Comparison of ENCODE assay signal across 7 mouse cellular contexts in the genomic region with DNA sequence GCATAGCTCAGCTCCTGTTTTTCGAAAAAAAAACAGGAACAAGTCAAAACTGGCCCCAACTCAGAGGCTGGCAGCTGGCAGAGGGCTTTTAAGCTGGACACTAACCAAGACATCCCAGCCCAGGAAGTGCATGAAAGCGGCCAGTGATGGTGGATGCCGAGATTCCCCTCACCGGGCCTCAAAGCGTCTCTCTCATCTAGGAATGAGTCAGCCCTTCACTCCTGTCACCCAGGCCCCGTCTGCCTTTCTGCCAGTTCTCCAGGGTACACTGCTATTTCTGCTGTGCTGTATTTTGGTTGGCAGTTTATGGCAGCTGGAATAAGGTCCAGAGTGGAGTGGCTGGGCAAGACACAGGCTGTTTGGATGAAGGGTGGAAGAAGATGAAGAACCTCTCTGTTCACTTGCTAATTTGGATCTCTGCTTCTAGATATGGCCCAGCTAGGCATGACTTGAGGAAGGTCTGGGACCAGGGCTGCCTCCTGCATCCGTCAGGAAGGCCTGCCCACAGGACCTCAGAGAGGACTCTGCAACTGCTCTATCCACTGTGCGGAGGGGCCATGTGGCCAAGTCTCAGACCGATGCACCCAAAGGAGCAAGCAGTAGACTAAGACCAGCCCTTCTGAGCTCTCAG. TPM values are rescaled to one million over a fixed set of nuclear protein-coding genes. Genes with fewer than 3 reads are reported as not detected.
DNase-seq lines count a peak whose midpoint lies in the region; ATAC-seq lines count a peak whose summit lies in the region.

No protein-coding gene starts in this region.

- peaks cover 24% of the 10 kb centered on the region for H3K4me1 ChIP-seq in hindbrain, embryonic 12.5 days
- peaks cover 30% of the 10 kb centered on the region for H3K4me1 ChIP-seq in limb, embryonic 10.5 days

- 57% methylated on average over 9 of the region's 9 CpGs for WGBS in hindbrain, embryonic 12.5 days
- 62% methylated on average over 9 of the region's 9 CpGs for WGBS in limb, embryonic 10.5 days

- no peak overlapping the region for H3K9ac ChIP-seq in hindbrain, embryonic 12.5 days

- H3K4me3 ChIP-seq in hindbrain, embryonic 12.5 days, result no peak overlapping the region
- 0 out of 2 replicates have a peak overlapping the region, but pooled peaks have one; percentile 29 for H3K4me3 ChIP-seq in limb, embryonic 10.5 days

- H3K4me2 ChIP-seq in hindbrain, embryonic 12.5 days (replicated peaks), result no peak overlapping the region

- no peaks in the 10 kb centered on the region for H3K27me3 ChIP-seq in hindbrain, embryonic 12.5 days
- H3K27me3 ChIP-seq in limb, embryonic 10.5 days (ENCODE audit: low read depth, poor library complexity, severe bottlenecking), result no peaks in the 10 kb centered on the region

- H3K36me3 ChIP-seq in hindbrain, embryonic 12.5 days, result no peaks in the 10 kb centered on the region
- no peaks in the 10 kb centered on the region for H3K36me3 ChIP-seq in limb, embryonic 10.5 days

- H3K27ac ChIP-seq in hindbrain, embryonic 12.5 days, result peak overlapping the region; percentile 68
- H3K27ac ChIP-seq in limb, embryonic 10.5 days, result peak overlapping the region; percentile 85

- H3K9me3 ChIP-seq in hindbrain, embryonic 12.5 days (replicated peaks), result no peaks in the 10 kb centered on the region
- no peaks in the 10 kb centered on the region for H3K9me3 ChIP-seq in limb, embryonic 10.5 days (replicated peaks)

- ATAC-seq in hindbrain, embryonic 12.5 days (ENCODE audit: low FRiP score), result no peak

- DNase-seq in urinary bladder, postnatal 4 days (ENCODE audit: low spot score in 2 of 2), result peak; percentile 56 to 66
- no peak for DNase-seq in urinary bladder, adult 2 months (ENCODE audit: low spot score)
- DNase-seq in gastrocnemius, adult 18-20 months (ENCODE audit: low spot score), result peak; percentile 40
- no peak for DNase-seq in limb, embryonic 10.5 days (ENCODE audit: low spot score)
- DNase-seq in right cerebral cortex, adult 2 months (ENCODE audit: low spot score in 2 of 2), result peak; percentile 18 to 22
- DNase-seq in spleen, adult 12 weeks (ENCODE audit: low spot score), result no peak

RNA-seq across cellular contexts. Expression of gene A4galt, which starts 27.3 kb away (rescaled TPM):
- polyA plus RNA-seq in urinary bladder, adult 2 months (2012; rRNA removed), result 98.2 and 126 TPM in 2 replicates
- total RNA-seq in gastrocnemius, adult 18-20 months (2021), result 1 to 10 TPM; 3.0 to 3.3 TPM
- 2.0 and 2.2 TPM in 2 replicates for polyA plus RNA-seq in hindbrain, embryonic 12.5 days (2016; fragmentation: Nextera tagmentation; extraction: Ambion mirVana)
- polyA plus RNA-seq in limb, embryonic 10.5 days (2016; fragmentation: Nextera tagmentation; extraction: Ambion mirVana), result not detected in 2 replicates

RNA-seq across cellular contexts. Expression of gene Cyb5r3, which starts 51.9 kb away (rescaled TPM):
- 131 and 197 TPM in 2 replicates for polyA plus RNA-seq in urinary bladder, adult 2 months (2012; rRNA removed)
- total RNA-seq in gastrocnemius, adult 18-20 months (2021), result 10 to 100 TPM; 40.3 to 50.1 TPM
- 148 and 154 TPM in 2 replicates for polyA plus RNA-seq in hindbrain, embryonic 12.5 days (2016; fragmentation: Nextera tagmentation; extraction: Ambion mirVana)
- 163 and 174 TPM in 2 replicates for polyA plus RNA-seq in limb, embryonic 10.5 days (2016; fragmentation: Nextera tagmentation; extraction: Ambion mirVana)

Comparison
In these comparisons a context has a peak if more than half of its experiments do, and no peak if none do; other contexts are left out.
1. DNase-seq: peak in urinary bladder, postnatal 4 days (2 of 2), gastrocnemius, adult 18-20 months (single experiment) and right cerebral cortex, adult 2 months (2 of 2); none in urinary bladder, adult 2 months (single experiment), limb, embryonic 10.5 days (single experiment) and spleen, adult 12 weeks (single experiment).
2. RNA of gene A4galt, which starts 27.3 kb away (polyA plus RNA-seq): 98.2 to 126 TPM in urinary bladder, adult 2 months; 2.0 to 2.2 TPM in hindbrain, embryonic 12.5 days and not detected in limb, embryonic 10.5 days; every median in the first group is over 10 times any median in the second.